Mouse (Mus musculus) kidney, embryonic 14.5 days (tissue): Measurements from ENCODE around the gene Taz. TPM values are rescaled to one million over a fixed set of nuclear protein-coding genes. Genes with fewer than 3 reads are reported as not detected.

Source experiments
- ATAC-seq: fragments of 200-750 bp; cut with Nextera tagmentation; 2 replicates; pipeline ENCODE4 v1.8.0; 2017; ENCODE audit warnings: moderate number of reproducible peaks, mild to moderate bottlenecking, moderate TSS enrichment, moderate library complexity; ENCODE audit not compliant: low FRiP score, low TSS enrichment
- H3K27ac ChIP-seq: fragments of 300-500 bp; sonication (generic); 2 replicates; pipeline ENCODE4 v1.5.1; 2014; ENCODE audit warnings: low read depth, mild to moderate bottlenecking, low read length, moderate library complexity, mixed read lengths
- H3K27me3 ChIP-seq: fragments of 300-500 bp; sonication (generic); 2 replicates; pipeline ENCODE4 v1.6.1; 2014; ENCODE audit warnings: mild to moderate bottlenecking, low read length; ENCODE audit not compliant: control insufficient read depth, insufficient read depth
- H3K36me3 ChIP-seq: fragments of 300-500 bp; sonication (generic); 2 replicates; pipeline ENCODE4 v1.6.1; 2014; ENCODE audit warnings: low read length, mixed read lengths; ENCODE audit not compliant: control insufficient read depth, insufficient read depth
- H3K4me1 ChIP-seq: fragments of 300-500 bp; sonication (generic); 2 replicates; pipeline ENCODE4 v1.6.1; 2014; ENCODE audit warnings: low read length, mixed read lengths; ENCODE audit not compliant: control insufficient read depth, insufficient read depth
- H3K4me2 ChIP-seq: fragments of 300-500 bp; sonication (generic); replicated peaks from 2 replicates; pipeline ENCODE4 v1.6.1; 2014; ENCODE audit warnings: low read depth, mild to moderate bottlenecking, low read length
- H3K4me3 ChIP-seq: fragments of 300-500 bp; sonication (generic); 2 replicates; pipeline ENCODE4 v1.5.1; 2014; ENCODE audit warnings: mild to moderate bottlenecking, low read length
- H3K9ac ChIP-seq: fragments of 300-500 bp; sonication (generic); 2 replicates; pipeline ENCODE4 v1.6.1; 2014; ENCODE audit warnings: low read depth, mild to moderate bottlenecking, low read length, moderate library complexity
- H3K9me3 ChIP-seq: fragments of 300-500 bp; sonication (generic); 2 replicates; pipeline ENCODE4 v1.6.1; 2016; ENCODE audit warnings: low read length; ENCODE audit not compliant: control insufficient read depth
- WGBS: fragments of 180-500 bp; shearing (Covaris S2); extraction: QIAGEN DNeasy Blood & Tissue Kit; methylation state at CpG from one replicate; pipeline ENCODE4 v1.1.7; 2014; 5-methylcytosine and 5-hydroxymethylcytosine counted together
- microRNA-seq: library from miRNA; unstranded; fragments of <30 nt; microRNA quantifications from one replicate; pipeline ENCODE4, GENCODE M21; 2016
- polyA plus RNA-seq: library from polyadenylated mRNA; unstranded; fragments of >200 nt; fragmentation: Nextera tagmentation; extraction: Ambion mirVana; gene quantifications from 2 replicates; pipeline ENCODE4 v1.2.1, GENCODE M21; 2014

Taz gene
- polyA plus RNA-seq, 1 experiment from 2014 or later, result 64.3 TPM

GRCm38 (mm10) chrX:74330166-74330930 is 48.6 kb downstream of the Taz start:
- 43% methylated on average over 2 of the region's 2 CpGs for WGBS
- H3K27ac ChIP-seq, result no peak overlapping the region
- no peaks in the 10 kb centered on the region for H3K9me3 ChIP-seq
- H3K4me2 ChIP-seq, result peak overlapping the region; percentile 66
- H3K9ac ChIP-seq, result peak overlapping the region; percentile 63; the same call in 1 of the 2 replicates
- no peak for ATAC-seq
- H3K36me3 ChIP-seq, result peaks cover 3% of the 10 kb centered on the region; the same call in 1 of the 2 replicates
- peak overlapping the region; percentile 43; the same call in 1 of the 2 replicates for H3K4me3 ChIP-seq
- H3K4me1 ChIP-seq, result 0 out of 2 replicates have a peak, but pooled peaks cover 4% of the 10 kb centered on the region
- H3K27me3 ChIP-seq, result no peaks in the 10 kb centered on the region

Small RNAs within 50 kb of the gene (microRNA-seq; reads per million reads assigned to microRNA genes)
- gene Mir7091, result not detected
- not detected for gene Mir7092

Other genes with a start within 250 kb of the Taz start
- gene Opn1mw, start 154.4 kb upstream of the Taz start, polyA plus RNA-seq, result not detected in 2 replicates
- 8.4 and 12.7 TPM in 2 replicates for gene Mecp2, start 146.5 kb upstream of the Taz start, polyA plus RNA-seq
- not detected in 2 replicates for gene Tex28, start 114.1 kb upstream of the Taz start, polyA plus RNA-seq
- not detected in 2 replicates for gene Tktl1, start 104.7 kb upstream of the Taz start, polyA plus RNA-seq
- 199 and 315 TPM in 2 replicates for gene Flna, start 32.1 kb upstream of the Taz start, polyA plus RNA-seq
- gene Emd, start 27.2 kb upstream of the Taz start, polyA plus RNA-seq, result 28.1 and 81.5 TPM in 2 replicates
- gene Rpl10, start 11.1 kb upstream of the Taz start, polyA plus RNA-seq, result 941 and 1,115 TPM in 2 replicates
- gene Dnase1l1, start 425 bp downstream of the Taz start, polyA plus RNA-seq, result 10.6 and 10.8 TPM in 2 replicates
- gene Atp6ap1, start 15.2 kb downstream of the Taz start, polyA plus RNA-seq, result 89.5 and 93.6 TPM in 2 replicates
- 90.3 and 143 TPM in 2 replicates for gene Gdi1, start 23.1 kb downstream of the Taz start, polyA plus RNA-seq
- gene Fam50a, start 31.1 kb downstream of the Taz start, polyA plus RNA-seq, result 46.9 and 52.9 TPM in 2 replicates
- 11.1 and 11.7 TPM in 2 replicates for gene Plxna3, start 47.2 kb downstream of the Taz start, polyA plus RNA-seq
- gene Lage3, start 71.7 kb downstream of the Taz start, polyA plus RNA-seq, result 128 and 153 TPM in 2 replicates
- 56.5 and 74.6 TPM in 2 replicates for gene Ubl4a, start 91.3 kb downstream of the Taz start, polyA plus RNA-seq
- gene Slc10a3, start 91.4 kb downstream of the Taz start, polyA plus RNA-seq, result 16.2 and 23.5 TPM in 2 replicates
- 29.4 and 36.3 TPM in 2 replicates for gene Fam3a, start 111.4 kb downstream of the Taz start, polyA plus RNA-seq
- gene Ikbkg, start 111.4 kb downstream of the Taz start, polyA plus RNA-seq, result 12.7 and 22.0 TPM in 2 replicates
- gene G6pdx, start 147.3 kb downstream of the Taz start, polyA plus RNA-seq, result 41.4 and 49.6 TPM in 2 replicates
- not detected in 2 replicates for gene Gm6880, start 199.5 kb downstream of the Taz start, polyA plus RNA-seq